ENCODE assay signal across 8 mouse cellular contexts in genomic region chr3:35323450-35324077, GRCm38 (mm10).
DNase-seq lines count a peak whose midpoint lies in the region; ATAC-seq and TF ChIP-seq lines count a peak whose summit lies in the region.

No protein-coding gene starts in this region.

- H3K36me3 ChIP-seq in lung, postnatal 0 days (ENCODE audit: insufficient read depth, low read length), result no peaks in the 10 kb centered on the region

- no peak overlapping the region for H3K27ac ChIP-seq in lung, postnatal 0 days (ENCODE audit: low read length)

- 67% methylated on average over 11 of the region's 11 CpGs for WGBS in large intestine, adult 2 months
- WGBS in lung, postnatal 0 days, result 63% methylated on average over 11 of the region's 11 CpGs

- H3K4me2 ChIP-seq in lung, postnatal 0 days (replicated peaks; ENCODE audit: low read depth, low read length), result no peak overlapping the region

- H3K4me1 ChIP-seq in lung, postnatal 0 days (ENCODE audit: insufficient read depth, low read depth, low read length), result no peaks in the 10 kb centered on the region

- DNase-seq in urinary bladder, postnatal 14 days (ENCODE audit: low spot score), result peak; percentile 52
- no peak for DNase-seq in urinary bladder, postnatal 10 days (ENCODE audit: low spot score)
- peak; percentile 79 for DNase-seq in cerebellum, postnatal 10 days
- peak; percentile 10 to 14 for DNase-seq in gastrocnemius, adult 8-10 months (ENCODE audit: low spot score in 2 of 2)
- peak; percentile 13 for DNase-seq in large intestine, adult 2 months (ENCODE audit: low read depth, low spot score)
- DNase-seq in lung, postnatal 0 days (ENCODE audit: low spot score), result peak; percentile 58
- peak; percentile 26 to 37 for DNase-seq in right cerebral cortex, postnatal 36 days (ENCODE audit: low spot score in 2 of 2)
- DNase-seq in c-Kit-positive CD71-positive TER-119-positive erythroid progenitor cells, embryonic 14.5 days (ENCODE audit: low spot score), result no peak

- no peaks in the 10 kb centered on the region for H3K9me3 ChIP-seq in lung, postnatal 0 days (ENCODE audit: low read length)

- H3K4me3 ChIP-seq in lung, postnatal 0 days (ENCODE audit: low read depth, low read length), result no peak overlapping the region

- H3K27me3 ChIP-seq in lung, postnatal 0 days (replicated peaks; ENCODE audit: insufficient read depth, low read length), result no peaks in the 10 kb centered on the region

- peak; percentile 66 for TF ChIP-seq CTCF in lung, postnatal 0 days (IDR thresholded peaks at IDR 0.05)

- no peak overlapping the region for H3K9ac ChIP-seq in lung, postnatal 0 days (replicated peaks; ENCODE audit: low read depth)

- no peak for ATAC-seq in lung, postnatal 0 days

- no peak for TF ChIP-seq EP300 in lung, postnatal 0 days (IDR thresholded peaks at IDR 0.05)

Comparison
In these comparisons a context has a peak if more than half of its experiments do, and no peak if none do; other contexts are left out.
1. DNase-seq: peak in urinary bladder, postnatal 14 days (single experiment), cerebellum, postnatal 10 days (2 of 2), gastrocnemius, adult 8-10 months (2 of 2), large intestine, adult 2 months (single experiment), lung, postnatal 0 days (single experiment) and right cerebral cortex, postnatal 36 days (2 of 2); none in urinary bladder, postnatal 10 days (single experiment) and c-Kit-positive CD71-positive TER-119-positive erythroid progenitor cells, embryonic 14.5 days (single experiment).